Mouse (Mus musculus) megakaryocyte, adult 5-6 weeks (primary cell): ENCODE measurements around the gene Zfp280c. TPM values are rescaled to one million over a fixed set of nuclear protein-coding genes. Genes with fewer than 3 reads are reported as not detected.

Experiments used
- ATAC-seq: 2 replicates; pipeline ENCODE4 v1.8.0; 2016; ENCODE audit warnings: mild to moderate bottlenecking, inconsistent platforms; ENCODE audit not compliant: poor library complexity, severe bottlenecking
- total RNA-seq, 2 experiments: library from RNA; stranded (forward) in 1 of 2; stranded (reverse) in 1 of 2; fragments of 153-499, 151-499 nt in 1 of 2; fragments of 221-1000, 200-1000 nt in 1 of 2; gene quantifications; 2 replicates each; pipeline versions ENCODE4 v1.2.3 to v1.2.4; 2015 to 2017

The Zfp280c gene
- total RNA-seq (2015) (22.8 and 26.0 TPM in 2 replicates), total RNA-seq (2017) (11.1 and 14.0 TPM in 2 replicates)

DNA sequence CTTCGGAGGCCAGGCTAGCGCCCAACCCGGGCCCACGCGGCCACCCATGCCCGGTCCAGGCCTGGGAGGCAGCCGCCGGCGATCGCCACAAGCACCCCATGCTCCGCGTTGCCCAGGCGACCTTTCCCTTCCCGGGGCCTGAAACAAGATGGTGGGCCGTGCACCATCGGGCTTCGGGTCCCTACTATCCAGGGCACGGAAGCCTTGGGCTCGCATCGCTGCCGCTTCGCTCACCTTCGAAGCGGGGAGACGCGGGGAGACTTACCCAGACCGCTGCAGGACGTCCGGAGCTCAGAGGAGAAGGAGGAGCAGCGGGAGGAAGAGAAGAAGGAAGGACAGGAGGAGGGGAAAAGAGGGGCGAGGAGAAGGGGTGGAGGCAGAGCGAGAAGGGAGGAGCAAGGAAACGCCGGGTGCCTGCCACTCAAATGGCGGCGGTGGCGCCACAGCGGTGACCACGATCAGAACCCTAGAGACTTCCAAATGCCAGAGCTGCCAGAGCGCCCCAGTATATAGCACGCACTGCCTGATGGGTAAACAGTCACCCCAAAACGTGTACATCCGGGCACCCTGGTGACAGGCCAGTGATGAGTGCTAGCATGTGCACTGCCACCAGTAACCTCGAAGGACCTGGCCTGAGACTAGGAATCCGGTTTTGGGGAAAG, at the start of gene Zfp280c:
Zfp280c (minus strand) TSS at position 406 of the 662 bp plus-strand sequence.
- ATAC-seq: peak; percentile 98

GRCm38 (mm10) chrX:48637032-48637431, 42.7 kb upstream of the Zfp280c start:
- ATAC-seq: no peak

DNA sequence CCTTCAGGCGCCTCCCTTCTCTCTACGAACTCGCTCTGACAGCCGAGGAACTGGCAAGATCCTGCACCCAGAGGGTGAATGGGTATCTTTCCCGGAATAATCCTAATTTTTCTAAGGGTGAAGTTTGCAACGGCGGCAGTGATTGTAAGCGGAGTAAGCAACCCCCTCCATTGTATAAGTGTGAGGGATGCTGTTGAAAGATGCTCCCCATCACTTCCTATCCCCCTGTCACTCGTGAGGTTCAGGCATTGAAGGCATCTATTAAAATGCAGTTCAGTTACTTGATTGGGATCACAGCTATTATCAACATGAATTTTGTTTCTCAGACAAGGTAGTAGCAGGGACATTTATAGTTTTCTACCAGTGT, 29.7 kb upstream of the Zfp280c start:
- no peak for ATAC-seq

DNA sequence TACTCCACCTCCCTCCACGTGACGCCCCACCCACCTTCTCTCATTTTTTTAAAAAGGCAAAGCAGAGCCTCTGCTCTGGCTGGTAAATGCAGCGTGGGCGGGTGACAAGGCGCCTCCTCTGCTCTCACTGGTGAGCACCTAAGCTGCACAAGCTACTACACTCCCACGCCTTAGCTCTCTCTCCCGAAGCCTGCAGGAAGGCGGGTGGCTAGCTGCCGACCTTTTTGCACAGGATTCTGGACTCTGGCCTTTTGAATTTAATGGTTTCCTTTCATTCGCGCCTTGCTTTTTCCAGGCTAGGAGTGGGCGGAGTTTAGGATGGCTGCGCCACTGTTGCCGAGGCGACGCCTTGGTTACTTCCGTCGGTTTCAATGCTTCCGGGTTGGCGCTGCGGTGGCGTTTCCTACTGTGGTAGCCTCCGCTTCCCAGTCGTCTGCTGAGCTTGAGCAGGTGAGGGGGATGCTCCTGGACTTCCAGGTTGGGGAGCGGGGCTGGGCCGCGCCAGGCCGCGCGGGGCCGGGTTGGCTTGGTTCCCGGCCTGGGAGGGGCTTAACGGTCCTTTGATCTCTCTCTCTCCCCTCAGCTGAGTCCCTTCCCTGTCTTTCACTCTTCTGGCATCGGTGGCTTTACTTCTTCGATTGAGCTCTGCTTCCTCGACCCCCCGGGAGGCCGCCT, 29.2 kb upstream of the Zfp280c start, which contains the start of gene Slc25a14:
Slc25a14 (plus strand) TSS at position 35 of the 675 bp plus-strand sequence.
- peak; percentile 99 for ATAC-seq

- ATAC-seq: no peak
These were observed 28.7 kb upstream of the Zfp280c start for GRCm38 (mm10) chrX:48623049-48623378.

DNA sequence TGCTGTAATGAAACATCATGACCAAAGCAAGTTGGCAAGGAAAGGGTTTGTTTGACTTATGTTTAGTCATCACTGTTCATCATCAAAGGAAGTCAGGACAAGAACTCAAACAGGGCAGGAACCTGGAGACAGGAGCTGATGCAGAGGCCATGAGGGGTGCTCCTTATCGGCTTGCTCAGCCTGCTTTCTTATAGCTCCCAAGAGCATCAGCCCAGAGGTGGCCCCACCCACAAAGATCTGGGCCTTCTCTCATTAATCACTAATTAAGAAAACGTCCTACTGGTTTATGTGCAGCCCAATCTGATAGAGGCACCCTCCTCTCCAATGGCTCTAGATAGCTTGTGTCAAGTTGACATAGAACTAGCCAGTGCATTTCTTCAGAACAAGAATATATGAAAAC, 10.6 kb upstream of the Zfp280c start:
- ATAC-seq: no peak

GRCm38 (mm10) chrX:48596906-48597305, 2.6 kb upstream of the Zfp280c start:
- ATAC-seq: no peak

- no peak for ATAC-seq
These were observed 1.7 kb upstream of the Zfp280c start for GRCm38 (mm10) chrX:48596053-48596452.

GRCm38 (mm10) chrX:48593721-48594098, 594 bp downstream of the Zfp280c start:
- ATAC-seq: no peak

DNA sequence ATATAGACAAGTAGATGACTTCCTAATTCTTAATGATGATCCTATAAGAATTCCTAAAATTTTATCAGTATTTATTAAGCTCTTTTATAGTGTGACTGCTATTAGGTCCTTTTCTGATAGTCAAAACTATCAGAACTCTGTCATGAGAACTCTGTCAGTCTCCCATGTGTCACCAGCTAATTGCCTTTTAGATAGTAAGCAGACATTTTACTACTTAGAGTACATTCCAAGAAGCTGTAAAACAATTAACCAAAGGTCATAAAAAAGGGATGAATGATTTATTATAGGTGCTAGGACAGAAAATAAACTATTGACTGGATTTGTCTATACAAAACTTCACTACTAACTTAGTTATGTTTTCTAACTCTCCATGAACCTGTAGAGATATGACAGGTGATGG, 11.0 kb downstream of the Zfp280c start:
- ATAC-seq: no peak

DNA sequence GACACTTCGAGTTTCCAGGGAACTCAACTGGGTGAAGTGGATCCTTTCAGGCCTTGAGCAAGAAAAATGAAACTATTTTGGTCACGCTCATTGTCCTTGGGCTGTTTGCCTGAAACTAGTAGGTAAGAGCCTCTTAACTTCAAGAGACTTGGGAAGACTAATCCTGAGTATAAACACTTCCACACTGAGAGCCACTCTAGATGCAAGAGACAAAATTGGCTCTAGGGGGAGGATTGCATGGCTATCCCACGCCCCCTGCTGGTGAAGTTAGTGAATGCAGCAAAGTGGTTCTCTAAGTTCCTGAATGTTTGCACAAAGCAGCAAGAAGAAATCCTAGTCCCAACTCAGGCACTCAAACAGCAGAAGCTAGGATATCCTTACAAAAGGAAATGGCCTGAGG, 62.1 kb downstream of the Zfp280c start:
- ATAC-seq: 0 out of 2 replicates have a peak, but pooled peaks have one; percentile 66

DNA sequence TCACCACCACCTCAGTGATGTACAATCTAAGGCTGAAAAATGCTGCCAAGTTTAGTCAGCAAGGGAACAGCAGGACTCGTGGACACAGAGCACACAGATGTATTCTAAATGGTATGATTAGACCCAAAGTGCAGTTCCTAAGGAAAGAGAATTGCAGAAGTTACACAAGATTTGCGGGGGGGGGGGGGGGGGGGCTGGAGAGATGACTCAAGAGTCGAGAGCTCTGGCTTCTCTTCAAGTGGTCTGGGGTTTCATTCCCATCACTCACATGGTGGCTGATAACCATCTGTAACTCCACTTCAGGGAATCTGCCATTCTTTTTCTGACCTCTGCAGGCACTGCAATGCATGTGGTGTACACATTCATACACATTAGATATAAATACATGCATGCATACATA, 67.9 kb downstream of the Zfp280c start:
- ATAC-seq: peak; percentile 56

- no peak for ATAC-seq
These were observed 68.4 kb downstream of the Zfp280c start for GRCm38 (mm10) chrX:48525866-48526265.

DNA sequence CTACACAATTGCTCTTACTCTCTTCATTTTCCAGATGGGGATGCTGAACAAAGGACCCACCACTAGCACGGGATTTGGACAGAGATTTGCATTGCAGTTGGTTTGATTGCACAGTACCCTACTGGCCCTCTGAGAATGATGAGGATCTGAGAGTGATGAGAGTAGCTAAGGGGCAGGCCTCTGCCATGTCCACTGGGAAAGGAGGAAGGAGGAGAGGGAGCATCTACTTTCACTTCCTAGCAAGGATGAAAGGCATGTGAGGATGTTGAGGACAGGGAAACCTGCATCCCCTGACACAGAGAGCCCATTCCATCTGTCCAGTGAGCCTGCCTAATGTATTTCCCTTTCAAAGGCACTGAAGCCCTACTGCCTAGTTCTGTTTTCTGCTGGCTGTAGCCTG, 69.0 kb downstream of the Zfp280c start:
- ATAC-seq: peak; percentile 74

- ATAC-seq: peak; percentile 58
These were observed 70.8 kb downstream of the Zfp280c start for GRCm38 (mm10) chrX:48523512-48523911.

- peak; percentile 41; the same call in 1 of the 2 replicates for ATAC-seq
These were observed 72.7 kb downstream of the Zfp280c start for GRCm38 (mm10) chrX:48521651-48522050.

DNA sequence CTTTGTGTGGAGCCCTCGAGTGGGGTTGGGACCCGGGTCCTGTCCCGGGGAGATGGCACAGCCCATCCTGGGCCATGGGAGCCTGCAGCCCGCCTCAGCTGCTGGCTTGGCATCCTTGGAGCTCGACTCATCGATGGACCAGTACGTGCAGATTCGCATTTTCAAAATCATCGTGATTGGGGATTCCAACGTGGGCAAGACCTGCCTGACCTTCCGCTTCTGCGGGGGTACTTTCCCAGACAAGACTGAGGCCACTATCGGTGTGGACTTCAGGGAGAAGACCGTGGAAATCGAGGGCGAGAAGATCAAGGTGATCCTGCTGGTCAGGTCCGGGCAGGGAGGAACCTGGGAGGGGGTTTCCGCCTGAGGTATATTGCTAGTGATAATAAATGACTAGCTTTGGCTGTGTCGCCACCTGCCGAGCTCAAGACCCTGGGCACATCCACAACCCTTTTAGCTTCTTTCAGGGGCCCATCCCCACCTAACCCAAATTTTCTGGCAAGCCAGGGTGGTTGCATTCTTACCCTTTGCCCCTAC, 74.7 kb downstream of the Zfp280c start:
- ATAC-seq: 0 out of 2 replicates have a peak, but pooled peaks have one; percentile 23

- ATAC-seq: peak; percentile 35; the same call in 1 of the 2 replicates
These were observed 75.3 kb downstream of the Zfp280c start, which contains the start of gene Rab33a for GRCm38 (mm10) chrX:48518808-48519548. Gene Rab33a (plus strand): TSS chrX:48519285.

DNA sequence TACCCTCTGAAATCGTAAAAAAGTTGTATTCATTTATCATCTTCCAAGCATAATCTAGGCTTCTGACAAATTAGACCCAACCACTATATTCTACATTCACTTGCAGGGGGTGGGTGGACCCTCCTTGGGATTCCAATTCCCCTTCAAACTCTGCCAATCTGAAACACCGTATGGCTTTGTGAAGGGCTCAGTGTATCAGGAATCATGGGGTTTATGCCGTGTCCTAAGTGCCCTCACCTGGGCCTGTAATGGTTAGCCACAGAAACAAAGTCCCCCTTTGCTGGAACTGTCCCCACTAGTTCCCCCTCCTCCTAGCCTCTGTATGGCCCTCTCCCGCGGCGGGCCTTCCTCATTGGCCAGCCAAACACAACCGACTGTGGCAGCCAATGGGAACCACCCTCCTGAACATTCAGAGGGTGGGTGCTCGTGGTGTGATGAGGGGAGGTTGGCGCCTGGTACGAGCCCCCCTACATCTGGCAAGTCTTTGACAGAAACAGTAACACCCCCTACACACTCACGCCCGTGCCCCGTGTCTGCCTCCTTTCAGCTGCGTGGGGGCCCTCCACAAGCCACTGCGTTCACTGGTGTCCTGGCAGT, 76.0 kb downstream of the Zfp280c start:
- ATAC-seq: peak; percentile 54; the same call in 1 of the 2 replicates

DNA sequence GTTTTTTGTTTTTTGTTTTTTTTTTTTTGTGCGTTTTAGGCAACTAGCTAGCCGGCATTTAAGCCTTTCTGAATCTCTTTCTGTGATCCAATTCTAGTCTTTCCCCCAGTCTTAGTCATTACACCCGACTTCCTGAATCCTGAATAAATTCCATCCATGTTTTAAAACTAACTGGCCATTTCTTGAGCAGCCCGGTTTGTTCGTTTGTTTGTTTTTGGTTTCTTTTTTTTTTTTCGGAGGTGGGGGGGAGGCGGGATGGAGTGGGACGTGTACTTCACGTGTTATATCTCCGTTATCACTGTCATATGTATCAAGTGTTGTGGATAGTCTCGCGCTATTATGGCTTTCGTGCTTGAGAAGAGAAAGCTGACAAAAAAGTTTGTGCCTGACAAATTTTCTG, 80.5 kb downstream of the Zfp280c start:
- ATAC-seq: no peak
